Mouse (Mus musculus): Measurements from ENCODE around the gene Alox12b.

GRCm38 (mm10) chr11:69169313-69169712 lies 12.5 kb downstream of the Alox12b start:
- TF ChIP-seq CTCF (IDR thresholded peaks at IDR 0.05; ENCODE audit: low read depth, low read length): no peak
- no peak for TF ChIP-seq POLR2A (IDR thresholded peaks at IDR 0.05; ENCODE audit: extremely low read depth, insufficient read depth, low read length)
